Mouse (Mus musculus): ENCODE measurements around the gene Zdhhc7. TPM values are rescaled to one million over a fixed set of nuclear protein-coding genes. Genes with fewer than 3 reads are reported as not detected.

Zdhhc7 gene
- total and polyA plus RNA-seq, 3 experiments = 18.3 to 26.3 (median 23.7) TPM

DNA sequence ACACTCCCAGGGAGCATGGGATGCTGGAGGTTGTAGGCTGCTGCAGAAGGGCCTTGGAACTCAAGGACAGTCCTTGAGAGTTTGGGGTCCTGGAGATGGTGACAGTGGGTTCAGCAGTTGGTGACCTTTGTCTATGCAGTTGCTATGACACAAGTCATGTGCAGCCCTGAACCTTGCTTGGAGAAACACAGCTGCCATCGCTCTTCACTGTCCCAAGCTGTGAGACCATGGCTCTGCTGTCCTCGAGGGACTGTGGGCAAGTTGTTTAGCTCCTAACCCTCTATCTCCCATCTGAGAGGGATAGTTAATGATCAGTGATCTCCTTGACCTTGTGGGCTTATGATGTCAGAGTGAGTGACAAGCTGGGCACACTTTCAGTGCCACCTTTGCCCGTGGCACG lies 64.7 kb downstream of the Zdhhc7 start:
- H3K27ac ChIP-seq (ENCODE audit: insufficient read depth, low read depth) = no peak overlapping the region
- peaks cover 3 to 5% of the 10 kb centered on the region in 2 experiments; a peak in 1 of 4 replicates for H3K4me1 ChIP-seq (ENCODE audit: control insufficient read depth in 1 of 2, insufficient read depth in 2 of 2)
- H3K4me3 ChIP-seq (replicated peaks in 1 of 3; ENCODE audit: low read depth in 2 of 3, low read length in 2 of 3, poor library complexity in 1 of 3) = no peak overlapping the region
- H3K9me3 ChIP-seq (replicated peaks; ENCODE audit: low read length) = no peaks in the 10 kb centered on the region
- no peak overlapping the region for H3K4me2 ChIP-seq (ENCODE audit: insufficient read depth, low read depth, poor library complexity, severe bottlenecking)
- DNase-seq (ENCODE audit: extremely low read depth) = no peak
- H3K79me2 ChIP-seq (replicated peaks; ENCODE audit: control insufficient read depth, extremely low read depth, insufficient read depth, poor library complexity, severe bottlenecking) = no peaks in the 10 kb centered on the region
- dilution Hi-C loops (cut with MboI; ENCODE audit: extremely low pct_ligation_motif_present, extremely low pct_unique_long_range_greater_than_20kb, low sequenced_read_pairs) (no loop called here), in situ Hi-C loops (cut with MboI; ENCODE audit: low pct_ligation_motif_present, low pct_unique_long_range_greater_than_20kb, low sequenced_read_pairs) (no loop called here)
- no peaks in the 10 kb centered on the region for H3K36me3 ChIP-seq (replicated peaks in 1 of 2; ENCODE audit: control insufficient read depth in 1 of 2, insufficient read depth in 1 of 2, low read length in 1 of 2)
- peaks cover 45% of the 10 kb centered on the region for H3K27me3 ChIP-seq (replicated peaks)
- TF ChIP-seq RAD21 (IDR thresholded peaks at IDR 0.05; ENCODE audit: low read depth, low read length) (no peak), E2F4 (IDR thresholded peaks at IDR 0.05; ENCODE audit: insufficient replicate concordance, low read depth, low read length) (no peak), IRF4 (IDR thresholded peaks at IDR 0.05; ENCODE audit: low read depth, low read length) (no peak), HCFC1 (IDR thresholded peaks at IDR 0.05; ENCODE audit: low read depth, low read length) (no peak), POLR2A (IDR thresholded peaks at IDR 0.05; ENCODE audit: low read depth, low read length) (no peak), RCOR1 (conservative IDR thresholded peaks at IDR 0.05; ENCODE audit: low read depth, low read length) (no peak), EP300 (IDR thresholded peaks at IDR 0.05; ENCODE audit: low read length) (no peak), UBTF (IDR thresholded peaks at IDR 0.05; ENCODE audit: low read depth, low read length) (no peak), SIN3A (IDR thresholded peaks at IDR 0.05; ENCODE audit: low read length) (no peak), MXI1 (IDR thresholded peaks at IDR 0.05; ENCODE audit: low read depth, low read length) (no peak), USF2 (conservative IDR thresholded peaks at IDR 0.05; ENCODE audit: low read depth, low read length) (no peak), TCF12 (IDR thresholded peaks at IDR 0.05; ENCODE audit: low read depth, low read length) (no peak), ELF1 (IDR thresholded peaks at IDR 0.05; ENCODE audit: low read depth, low read length) (no peak)
- H3K9ac ChIP-seq (ENCODE audit: insufficient read depth, low read depth) = no peak overlapping the region

GRCm38 (mm10) chr8:120036111-120036510 lies 65.2 kb downstream of the Zdhhc7 start:
- dilution Hi-C loops (cut with MboI; ENCODE audit: extremely low pct_ligation_motif_present, extremely low pct_unique_long_range_greater_than_20kb, low sequenced_read_pairs) (no loop called here), in situ Hi-C loops (cut with MboI; ENCODE audit: low pct_ligation_motif_present, low pct_unique_long_range_greater_than_20kb, low sequenced_read_pairs) (no loop called here)
- Histone ChIP-seq H3K4me2 (ENCODE audit: insufficient read depth, low read depth, poor library complexity, severe bottlenecking) (no peak overlapping the region), H3K4me1 (ENCODE audit: control insufficient read depth in 1 of 2, insufficient read depth in 2 of 2) (peaks cover 3 to 5% of the 10 kb centered on the region in 2 experiments; a peak in 1 of 4 replicates), H3K27me3 (replicated peaks) (peaks cover 42% of the 10 kb centered on the region), H3K9ac (ENCODE audit: insufficient read depth, low read depth) (no peak overlapping the region), H3K27ac (ENCODE audit: insufficient read depth, low read depth) (no peak overlapping the region), H3K79me2 (replicated peaks; ENCODE audit: control insufficient read depth, extremely low read depth, insufficient read depth, poor library complexity, severe bottlenecking) (no peaks in the 10 kb centered on the region), H3K9me3 (replicated peaks; ENCODE audit: low read length) (no peaks in the 10 kb centered on the region), H3K4me3 (replicated peaks in 1 of 3; ENCODE audit: low read depth in 2 of 3, low read length in 2 of 3, poor library complexity in 1 of 3) (no peak overlapping the region), H3K36me3 (replicated peaks in 1 of 2; ENCODE audit: control insufficient read depth in 1 of 2, insufficient read depth in 1 of 2, low read length in 1 of 2) (no peaks in the 10 kb centered on the region)
- no peak for DNase-seq (ENCODE audit: extremely low read depth)
- TF ChIP-seq E2F4 (IDR thresholded peaks at IDR 0.05; ENCODE audit: insufficient replicate concordance, low read depth, low read length) (no peak), NRF1 (IDR thresholded peaks at IDR 0.05; ENCODE audit: low read depth, low read length) (no peak), SIN3A (IDR thresholded peaks at IDR 0.05; ENCODE audit: low read length) (no peak)

GRCm38 (mm10) chr8:120034471-120034870 lies 66.8 kb downstream of the Zdhhc7 start:
- no peak for DNase-seq (ENCODE audit: extremely low read depth)
- TF ChIP-seq ZNF384 (IDR thresholded peaks at IDR 0.05; ENCODE audit: low read depth, low read length) (no peak), ETS1 (conservative IDR thresholded peaks at IDR 0.05; ENCODE audit: low read depth, low read length) (no peak), MAZ (IDR thresholded peaks at IDR 0.05; ENCODE audit: low read depth, low read length) (no peak), EP300 (IDR thresholded peaks at IDR 0.05; ENCODE audit: low read length) (no peak), RAD21 (IDR thresholded peaks at IDR 0.05; ENCODE audit: low read depth, low read length) (no peak), NRF1 (IDR thresholded peaks at IDR 0.05; ENCODE audit: low read depth, low read length) (no peak), MYC (IDR thresholded peaks at IDR 0.05; ENCODE audit: low read depth, low read length) (no peak), POLR2A (IDR thresholded peaks at IDR 0.05; ENCODE audit: low read depth, low read length) (no peak), E2F4 (IDR thresholded peaks at IDR 0.05; ENCODE audit: insufficient replicate concordance, low read depth, low read length) (no peak)
- H3K9ac ChIP-seq (ENCODE audit: insufficient read depth, low read depth) = no peak overlapping the region
- no peaks in the 10 kb centered on the region for H3K79me2 ChIP-seq (replicated peaks; ENCODE audit: control insufficient read depth, extremely low read depth, insufficient read depth, poor library complexity, severe bottlenecking)
- no peak overlapping the region for H3K4me2 ChIP-seq (ENCODE audit: insufficient read depth, low read depth, poor library complexity, severe bottlenecking)
- H3K4me1 ChIP-seq (ENCODE audit: control insufficient read depth in 1 of 2, insufficient read depth in 2 of 2) = peaks cover 3 to 5% of the 10 kb centered on the region in 2 experiments; a peak in 1 of 4 replicates
- H3K36me3 ChIP-seq (replicated peaks in 1 of 2; ENCODE audit: control insufficient read depth in 1 of 2, insufficient read depth in 1 of 2, low read length in 1 of 2) = no peaks in the 10 kb centered on the region
- H3K27ac ChIP-seq (ENCODE audit: insufficient read depth, low read depth) = no peak overlapping the region
- in situ Hi-C loops (cut with MboI; ENCODE audit: low pct_ligation_motif_present, low pct_unique_long_range_greater_than_20kb, low sequenced_read_pairs) (no loop called here), dilution Hi-C loops (cut with MboI; ENCODE audit: extremely low pct_ligation_motif_present, extremely low pct_unique_long_range_greater_than_20kb, low sequenced_read_pairs) (no loop called here)
- H3K27me3 ChIP-seq (replicated peaks) = peaks cover 36% of the 10 kb centered on the region
- H3K4me3 ChIP-seq (replicated peaks in 1 of 3; ENCODE audit: low read depth in 2 of 3, low read length in 2 of 3, poor library complexity in 1 of 3) = no peak overlapping the region
- no peaks in the 10 kb centered on the region for H3K9me3 ChIP-seq (replicated peaks; ENCODE audit: low read length)

Measured in CH12.LX (cell line).